Comparison of ENCODE assay signal across 20 mouse cellular contexts in genomic region chr15:91745501-91745900, GRCm38 (mm10).
"Had no signal": no experiment of that assay in that cellular context is flagged by ENCODE, and none has a peak within 500 bp of the region (broad histone marks: within the 10 kb centered on the region; RNA-seq: fewer than 3 reads in every experiment).

No protein-coding gene starts in this region.

- H3K4me3 ChIP-seq: left cerebral cortex, adult 2 months; liver, embryonic 13.5 days; midbrain, embryonic 12.5 days; myocyte; neural tube, embryonic 13.5 days had no signal

- ATAC-seq: inflammation-experienced regulatory T-cells, adult 6 months; intestine, embryonic 16.5 days; midbrain, embryonic 16.5 days had no signal

- H3K9ac ChIP-seq: liver, embryonic 13.5 days; midbrain, embryonic 12.5 days; neural tube, embryonic 13.5 days had no signal

- H3K9me3 ChIP-seq: liver, embryonic 13.5 days; midbrain, embryonic 12.5 days; neural tube, embryonic 13.5 days had no signal

- H3K4me1 ChIP-seq: liver, embryonic 13.5 days; midbrain, embryonic 12.5 days; neural tube, embryonic 13.5 days had no signal

- H3K27ac ChIP-seq: left cerebral cortex, adult 2 months; liver, embryonic 13.5 days; midbrain, embryonic 12.5 days; neural tube, embryonic 13.5 days had no signal

- H3K36me3 ChIP-seq: midbrain, embryonic 12.5 days; neural tube, embryonic 13.5 days had no signal

- H3K4me2 ChIP-seq: liver, embryonic 13.5 days; midbrain, embryonic 12.5 days; neural tube, embryonic 13.5 days had no signal

- DNase-seq: kidney, adult 18-20 months; kidney, adult 9 months; kidney, postnatal 10 days; kidney, postnatal 4 days; liver, embryonic 13.5 days; lung, adult 2 months; lung, postnatal 14 days; lung, postnatal 4 days; retina, postnatal 1 day; right cerebral cortex, postnatal 25 days; spleen, adult 18-20 months; thymus, adult 18-20 months; thymus, postnatal 36 days had no signal

- H3K27me3 ChIP-seq: liver, embryonic 13.5 days; midbrain, embryonic 12.5 days; neural tube, embryonic 13.5 days had no signal
